Mouse (Mus musculus) brain, embryonic 14.5 days (tissue): ENCODE data around the gene Ascc2. TPM values are rescaled to one million over a fixed set of nuclear protein-coding genes. Genes with fewer than 3 reads are reported as not detected.

ENCODE experiments used
- DNase-seq: peaks from one replicate; pipeline ENCODE4 v3.0.0-alpha.2; 2011; ENCODE audit warnings: low read depth
- CTCF ChIP-seq: fragments of 200-500 bp; IDR thresholded peaks from 2 replicates; pipeline ENCODE4 v1.5.1; 2012; ENCODE audit warnings: inconsistent platforms, mild to moderate bottlenecking, moderate library complexity, borderline replicate concordance; ENCODE audit not compliant: insufficient read depth, insufficient read length; ENCODE audit errors: extremely low read depth
- POLR2A ChIP-seq: fragments of 200-500 bp; IDR thresholded peaks from 2 replicates; pipeline ENCODE4 v1.6.1; 2012; ENCODE audit warnings: mild to moderate bottlenecking, inconsistent platforms, borderline replicate concordance; ENCODE audit not compliant: poor library complexity, insufficient read depth, insufficient read length, severe bottlenecking; ENCODE audit errors: extremely low read depth
- polyA plus RNA-seq: library from polyadenylated mRNA; depleted of rRNA; stranded (reverse); fragments of >200 nt; gene quantifications from 2 replicates; pipeline ENCODE4 v1.2.3, GENCODE M21; 2012

The Ascc2 gene
- polyA plus RNA-seq, 1 experiment = 32.3 TPM

- no peak for DNase-seq
- TF ChIP-seq CTCF = no peak
- no peak for TF ChIP-seq POLR2A
Observed at GRCm38 (mm10) chr11:4605414-4605813, 32.1 kb upstream of the Ascc2 start.

- TF ChIP-seq CTCF = no peak
- no peak for TF ChIP-seq POLR2A
- DNase-seq = no peak
Observed at GRCm38 (mm10) chr11:4606541-4606940, 31.0 kb upstream of the Ascc2 start.

GRCm38 (mm10) chr11:4611904-4612303, 25.6 kb upstream of the Ascc2 start:
- DNase-seq = no peak
- TF ChIP-seq CTCF (no peak), POLR2A (no peak)

DNA sequence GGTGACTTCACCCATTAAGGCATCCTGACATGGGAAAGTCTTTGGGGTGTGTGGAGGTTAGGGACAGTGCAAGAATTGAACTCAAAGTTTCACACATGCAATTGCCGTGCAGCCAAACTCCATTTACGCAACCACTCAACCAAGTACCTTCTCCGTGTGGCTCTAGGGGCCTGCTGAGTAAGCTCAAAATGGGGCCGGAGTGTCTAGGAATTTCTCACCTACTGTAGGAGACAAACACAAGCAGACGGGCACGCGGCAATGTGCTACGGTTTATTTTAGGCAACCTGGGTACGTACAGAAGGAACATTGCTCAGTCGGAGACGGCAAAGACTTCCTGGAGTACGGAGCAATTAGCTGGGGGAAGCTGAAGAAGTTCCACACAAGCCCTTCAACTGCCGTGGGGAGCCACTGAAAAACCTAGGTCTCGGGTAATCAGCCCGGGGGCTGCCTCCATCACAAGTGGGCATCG, 17.5 kb upstream of the Ascc2 start, which contains the start of gene Gm11032:
TSS of gene Gm11032 (plus strand) at position 51 of the 469 bp plus-strand sequence.
- TF ChIP-seq POLR2A (no peak), CTCF (no peak)
- DNase-seq = no peak

- TF ChIP-seq CTCF = no peak
- no peak for DNase-seq
Observed at GRCm38 (mm10) chr11:4620501-4621108, 16.9 kb upstream of the Ascc2 start.

GRCm38 (mm10) chr11:4621866-4622265, 15.7 kb upstream of the Ascc2 start:
- TF ChIP-seq CTCF (no peak), POLR2A (no peak)
- no peak for DNase-seq

DNA sequence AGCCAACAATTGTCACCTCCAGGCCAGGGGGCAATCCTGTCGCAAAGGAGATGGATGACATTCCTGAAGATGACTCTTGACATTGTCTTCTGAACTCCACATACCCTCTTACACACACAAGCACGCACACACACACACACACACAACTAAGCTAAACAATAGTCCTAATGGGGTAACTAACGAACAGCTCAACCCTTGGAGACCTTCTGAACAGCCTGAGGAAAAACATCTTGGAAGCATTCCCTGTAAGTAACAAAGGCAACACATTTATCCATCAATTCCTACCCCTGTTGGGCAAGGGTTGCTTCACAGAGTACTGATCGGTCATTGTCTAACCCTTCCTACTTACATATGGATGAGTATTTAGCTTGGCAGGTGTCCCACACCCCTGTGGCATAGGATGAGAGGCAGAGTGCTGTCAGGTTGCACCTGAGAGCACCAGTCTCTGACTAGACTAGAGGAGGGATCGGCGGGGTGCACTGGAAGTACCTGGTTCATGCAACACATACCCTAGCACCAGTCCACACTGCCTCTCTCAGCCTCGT, 15.0 kb upstream of the Ascc2 start:
- TF ChIP-seq CTCF = no peak
- TF ChIP-seq POLR2A = no peak
- DNase-seq = no peak

DNA sequence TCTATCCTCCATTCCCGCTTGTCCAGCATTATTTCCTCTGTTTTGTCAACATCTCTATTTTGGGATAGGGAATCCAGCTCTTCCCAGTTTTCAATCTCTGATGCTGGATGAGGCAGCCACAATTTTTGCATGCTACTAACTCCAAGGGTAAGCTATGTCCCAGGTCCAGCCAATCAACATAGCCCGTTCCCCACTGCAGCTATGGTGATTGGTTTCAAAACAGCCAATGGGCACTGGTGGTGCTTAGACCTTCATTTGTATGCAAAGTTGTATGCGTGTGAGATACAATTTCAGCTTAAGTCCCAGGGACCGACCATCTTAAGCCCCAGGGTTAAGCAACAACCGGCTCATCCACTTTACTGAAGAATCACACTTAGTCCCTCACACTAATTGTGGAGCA, 14.6 kb upstream of the Ascc2 start:
- peak; percentile 60 for DNase-seq
- TF ChIP-seq POLR2A (no peak), CTCF (no peak)

- DNase-seq = peak; percentile 58
- TF ChIP-seq POLR2A (no peak), CTCF (no peak)
Observed at GRCm38 (mm10) chr11:4625931-4626330, 11.6 kb upstream of the Ascc2 start.

GRCm38 (mm10) chr11:4627636-4628035, 9.9 kb upstream of the Ascc2 start:
- no peak for DNase-seq
- TF ChIP-seq POLR2A (no peak), CTCF (no peak)

- no peak for TF ChIP-seq CTCF
- no peak for TF ChIP-seq POLR2A
- DNase-seq = peak; percentile 45
Observed at GRCm38 (mm10) chr11:4629861-4630280, 7.7 kb upstream of the Ascc2 start.

GRCm38 (mm10) chr11:4633420-4633819, 4.1 kb upstream of the Ascc2 start:
- no peak for DNase-seq

More at GRCm38 (mm10) chr11:4633420-4633819, 4.1 kb upstream of the Ascc2 start:
- TF ChIP-seq CTCF (no peak), POLR2A (no peak)
